Mouse (Mus musculus): Measurements from ENCODE around the gene Gm21969.

Gene Gm21969

GRCm38 (mm10) chr4:139661897-139662296 is 58.9 kb downstream of the Gm21969 start:
- no peak for DNase-seq (ENCODE audit: low spot score)

GRCm38 (mm10) chr4:139667632-139668031 is 64.6 kb downstream of the Gm21969 start:
- no peak for DNase-seq (ENCODE audit: low spot score)

GRCm38 (mm10) chr4:139669847-139670246 is 66.9 kb downstream of the Gm21969 start:
- peak; percentile 48 for DNase-seq (ENCODE audit: low spot score)

- DNase-seq (ENCODE audit: low spot score) = no peak
These were observed 72.7 kb downstream of the Gm21969 start for GRCm38 (mm10) chr4:139675696-139676095.

GRCm38 (mm10) chr4:139683728-139684638 is 81.0 kb downstream of the Gm21969 start:
- no peak for DNase-seq (ENCODE audit: low spot score)

GRCm38 (mm10) chr4:139684639-139685017 is 81.6 kb downstream of the Gm21969 start:
- peak; percentile 41 for DNase-seq (ENCODE audit: low spot score)

- DNase-seq (ENCODE audit: low spot score) = no peak
These were observed 85.1 kb downstream of the Gm21969 start for GRCm38 (mm10) chr4:139688058-139688457.

GRCm38 (mm10) chr4:139689627-139690269 is 86.8 kb downstream of the Gm21969 start:
- DNase-seq (ENCODE audit: low spot score) = no peak

- DNase-seq (ENCODE audit: low spot score) = no peak
These were observed 90.3 kb downstream of the Gm21969 start for GRCm38 (mm10) chr4:139693315-139693714.

- DNase-seq (ENCODE audit: low spot score) = no peak
These were observed 94.8 kb downstream of the Gm21969 start for GRCm38 (mm10) chr4:139697755-139698154.

GRCm38 (mm10) chr4:139698602-139699001 is 95.6 kb downstream of the Gm21969 start:
- no peak for DNase-seq (ENCODE audit: low spot score)

GRCm38 (mm10) chr4:139702914-139703313 is 99.9 kb downstream of the Gm21969 start:
- DNase-seq (ENCODE audit: low spot score) = no peak

- no peak for DNase-seq (ENCODE audit: low spot score)
These were observed 100.5 kb downstream of the Gm21969 start for GRCm38 (mm10) chr4:139703468-139703867.

- no peak for DNase-seq (ENCODE audit: low spot score)
These were observed 103.0 kb downstream of the Gm21969 start for GRCm38 (mm10) chr4:139705986-139706385.

- no peak for DNase-seq (ENCODE audit: low spot score)
These were observed 107.7 kb downstream of the Gm21969 start for GRCm38 (mm10) chr4:139710467-139711334.

Measured in ovary, postnatal 36 days (tissue).